Mouse (Mus musculus): Measurements from ENCODE around the gene Zmym1. TPM values are rescaled to one million over a fixed set of nuclear protein-coding genes. Genes with fewer than 3 reads are reported as not detected.
A peak's percentile ranks its signal among the peaks of the same experiment; 100 is the strongest.
"Not testable (repeated sequence)": the region's sequence is repeated elsewhere in the genome, so short reads cannot be mapped to it uniquely, and the experiment has no call there.

Gene Zmym1
- polyA plus RNA-seq, 1 experiment: 0.39 TPM

DNA sequence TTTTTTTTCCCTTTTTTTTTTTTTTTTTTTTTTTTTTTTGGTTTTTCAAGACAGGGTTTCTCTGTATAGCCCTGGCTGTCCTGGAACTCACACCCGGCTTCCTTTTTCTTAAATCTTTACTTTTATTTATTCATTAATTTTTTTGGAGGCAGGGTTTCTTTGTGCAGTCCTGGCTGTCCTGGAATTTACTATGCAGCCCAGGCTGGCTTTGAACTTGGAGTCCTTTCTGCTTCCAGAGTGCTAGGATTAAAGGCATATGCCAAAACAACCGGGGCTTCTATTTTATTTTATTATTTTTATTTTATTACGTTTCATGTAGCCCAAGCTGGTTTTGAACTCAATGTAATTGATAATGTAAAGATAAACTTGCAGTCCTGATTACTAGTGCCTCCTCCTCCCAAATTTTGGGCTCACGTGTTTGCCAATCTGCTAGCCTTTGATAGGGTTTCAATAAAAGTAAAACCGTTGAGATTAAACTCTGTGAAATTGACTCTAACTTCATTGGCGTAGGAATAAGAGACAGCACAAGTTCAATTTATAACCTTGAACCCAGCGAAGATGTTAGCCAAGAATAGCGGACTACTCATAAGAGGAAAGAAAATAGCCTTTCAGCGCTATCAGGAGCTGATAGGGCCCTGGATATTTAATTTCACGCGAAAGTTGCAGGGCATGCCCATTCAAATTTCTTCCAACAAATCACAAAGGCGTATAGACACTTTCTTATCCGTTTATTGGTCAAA, 40.4 kb downstream of the Zmym1 start:
- WGBS: 9% methylated on average over 13 of the region's 13 CpGs
- H3K27me3 ChIP-seq (ENCODE audit: control insufficient read depth, insufficient read depth, low read length): no peaks in the 10 kb centered on the region
- no peak overlapping the region for H3K27ac ChIP-seq (ENCODE audit: insufficient read depth, low read depth, low read length)
- TF ChIP-seq POLR2A (IDR thresholded peaks at IDR 0.05; ENCODE audit: low read depth, low read length) (no peak), CTCF (IDR thresholded peaks at IDR 0.05; ENCODE audit: extremely low read depth, insufficient read length, insufficient replicate concordance, low read depth, low read length) (no peak)
- H3K4me3 ChIP-seq (ENCODE audit: low read depth, low read length): no peak overlapping the region
- no peaks in the 10 kb centered on the region for H3K4me1 ChIP-seq (ENCODE audit: control insufficient read depth, insufficient read depth, insufficient read length, low read length)
- peaks cover 14% of the 10 kb centered on the region for H3K36me3 ChIP-seq (ENCODE audit: control insufficient read depth, insufficient read depth, low read length)

- H3K4me1 ChIP-seq (ENCODE audit: control insufficient read depth, insufficient read depth, insufficient read length, low read length): no peaks in the 10 kb centered on the region
- TF ChIP-seq CTCF (IDR thresholded peaks at IDR 0.05; ENCODE audit: extremely low read depth, insufficient read length, insufficient replicate concordance, low read depth, low read length) (no peak), POLR2A (IDR thresholded peaks at IDR 0.05; ENCODE audit: low read depth, low read length) (no peak)
- WGBS: 61% methylated on average over 4 of the region's 4 CpGs
Observed at GRCm38 (mm10) chr4:127016366-127016765, 44.6 kb downstream of the Zmym1 start.

DNA sequence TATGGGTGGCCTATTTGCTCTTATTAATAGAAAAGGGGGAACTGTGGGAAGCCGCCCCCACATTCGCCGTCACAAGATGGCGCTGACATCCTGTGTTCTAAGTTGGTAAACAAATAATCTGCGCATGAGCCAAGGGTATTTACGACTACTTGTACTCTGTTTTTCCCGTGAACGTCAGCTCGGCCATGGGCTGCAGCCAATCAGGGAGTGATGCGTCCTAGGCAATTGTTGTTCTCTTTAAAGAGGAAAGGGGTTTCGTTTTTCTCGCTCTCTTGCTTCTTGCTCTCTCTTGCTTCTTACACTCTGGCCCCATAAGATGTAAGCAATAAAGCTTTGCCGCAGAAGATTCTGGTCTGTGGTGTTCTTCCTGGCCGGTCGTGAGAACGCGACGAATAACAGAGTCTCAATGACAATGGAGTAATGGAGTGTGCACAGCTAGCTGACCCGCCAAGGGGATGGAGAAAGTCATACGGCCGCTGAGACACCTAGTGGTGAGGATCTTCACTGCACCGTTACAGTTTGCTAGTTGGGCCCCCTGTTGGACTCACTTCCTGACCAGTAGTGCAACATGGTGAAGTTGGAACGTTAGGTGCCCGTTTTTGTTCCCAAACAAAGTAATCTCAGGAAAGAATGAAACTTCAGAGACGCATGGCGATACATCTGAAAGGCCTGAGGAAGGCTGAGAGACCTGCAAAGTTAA, 45.5 kb downstream of the Zmym1 start:
- not testable (repeated sequence) for H3K4me1 ChIP-seq (ENCODE audit: control insufficient read depth, insufficient read depth, insufficient read length, low read length); H3K36me3 ChIP-seq (ENCODE audit: control insufficient read depth, insufficient read depth, low read length); H3K27me3 ChIP-seq (ENCODE audit: control insufficient read depth, insufficient read depth, low read length)
- TF ChIP-seq CTCF (IDR thresholded peaks at IDR 0.05; ENCODE audit: extremely low read depth, insufficient read length, insufficient replicate concordance, low read depth, low read length): peak; percentile 76; the same call in 1 of the 2 replicates
- Histone ChIP-seq H3K4me3 (ENCODE audit: low read depth, low read length) (peak overlapping the region; percentile 54), H3K27ac (ENCODE audit: insufficient read depth, low read depth, low read length) (peak overlapping the region; percentile 74)
- 22% methylated on average over 14 of the region's 26 CpGs for WGBS

More at GRCm38 (mm10) chr4:127016366-127016765, 44.6 kb downstream of the Zmym1 start:
- Histone ChIP-seq H3K27me3 (ENCODE audit: control insufficient read depth, insufficient read depth, low read length) (no peaks in the 10 kb centered on the region), H3K36me3 (ENCODE audit: control insufficient read depth, insufficient read depth, low read length) (no peaks in the 10 kb centered on the region), H3K27ac (ENCODE audit: insufficient read depth, low read depth, low read length) (no peak overlapping the region), H3K4me3 (ENCODE audit: low read depth, low read length) (no peak overlapping the region)

- Histone ChIP-seq H3K36me3 (ENCODE audit: control insufficient read depth, insufficient read depth, low read length) (no peaks in the 10 kb centered on the region), H3K27me3 (ENCODE audit: control insufficient read depth, insufficient read depth, low read length) (0 out of 2 replicates have a peak, but pooled peaks cover 3% of the 10 kb centered on the region), H3K27ac (ENCODE audit: insufficient read depth, low read depth, low read length) (no peak overlapping the region), H3K4me1 (ENCODE audit: control insufficient read depth, insufficient read depth, insufficient read length, low read length) (no peaks in the 10 kb centered on the region), H3K4me3 (ENCODE audit: low read depth, low read length) (no peak overlapping the region)
- WGBS: 29% methylated on average over 25 of the region's 25 CpGs
- no peak for TF ChIP-seq CTCF (IDR thresholded peaks at IDR 0.05; ENCODE audit: extremely low read depth, insufficient read length, insufficient replicate concordance, low read depth, low read length)
- TF ChIP-seq POLR2A (IDR thresholded peaks at IDR 0.05; ENCODE audit: low read depth, low read length): no peak
Observed at GRCm38 (mm10) chr4:127005113-127005936, 55.6 kb downstream of the Zmym1 start.

DNA sequence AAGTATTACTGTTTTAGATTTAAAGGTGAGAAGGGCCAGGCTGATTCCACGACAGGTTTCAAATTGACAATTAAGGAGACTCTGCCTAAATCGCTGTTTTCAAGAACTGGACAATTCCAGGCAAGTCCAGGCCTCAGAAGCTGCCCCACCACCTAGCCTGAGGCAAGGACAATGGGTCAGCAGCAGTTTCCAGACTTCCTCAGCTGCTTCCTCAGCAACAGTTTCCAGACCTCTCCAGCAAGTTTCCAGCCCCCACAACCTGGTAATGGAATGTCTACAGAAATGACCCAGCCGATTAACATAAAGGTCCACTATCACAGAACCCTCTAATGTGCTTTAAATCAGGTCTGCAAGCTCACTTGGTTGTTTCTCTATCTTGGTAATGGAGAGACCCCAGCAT, 56.6 kb downstream of the Zmym1 start:
- no peak for TF ChIP-seq CTCF (IDR thresholded peaks at IDR 0.05; ENCODE audit: extremely low read depth, insufficient read length, insufficient replicate concordance, low read depth, low read length)
- no peak for TF ChIP-seq POLR2A (IDR thresholded peaks at IDR 0.05; ENCODE audit: low read depth, low read length)
- Histone ChIP-seq H3K27me3 (ENCODE audit: control insufficient read depth, insufficient read depth, low read length) (0 out of 2 replicates have a peak, but pooled peaks cover 3% of the 10 kb centered on the region), H3K4me1 (ENCODE audit: control insufficient read depth, insufficient read depth, insufficient read length, low read length) (no peaks in the 10 kb centered on the region), H3K36me3 (ENCODE audit: control insufficient read depth, insufficient read depth, low read length) (no peaks in the 10 kb centered on the region), H3K4me3 (ENCODE audit: low read depth, low read length) (no peak overlapping the region), H3K27ac (ENCODE audit: insufficient read depth, low read depth, low read length) (no peak overlapping the region)
- 79% methylated on average over 3 of the region's 3 CpGs for WGBS

DNA sequence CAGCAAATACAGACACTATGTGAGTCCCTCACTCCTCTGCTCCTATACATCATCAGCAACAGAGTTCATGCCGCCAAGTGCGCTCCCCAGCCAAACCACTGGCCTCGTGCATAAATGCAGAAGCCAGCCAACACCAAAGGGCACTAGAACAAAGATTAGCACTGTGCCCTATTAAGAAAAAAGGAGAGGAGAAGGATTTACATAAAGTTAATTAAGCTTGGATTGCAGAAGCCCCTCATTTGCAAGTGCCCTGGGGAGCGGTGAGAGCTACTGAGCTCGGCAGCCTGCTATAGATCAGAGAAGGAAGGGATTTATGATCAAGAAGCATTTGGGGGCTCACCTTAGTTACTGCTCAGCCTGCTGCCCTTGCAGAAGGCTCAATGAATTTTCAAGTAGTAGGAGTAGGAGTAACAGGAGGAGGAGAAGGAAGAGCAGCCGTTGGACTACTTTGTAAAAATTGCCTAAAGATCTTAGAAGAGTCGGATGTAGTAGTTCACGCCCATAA, 60.3 kb downstream of the Zmym1 start:
- WGBS: 63% methylated on average over 8 of the region's 8 CpGs
- Histone ChIP-seq H3K27me3 (ENCODE audit: control insufficient read depth, insufficient read depth, low read length) (0 out of 2 replicates have a peak, but pooled peaks cover under 1% of the 10 kb centered on the region), H3K27ac (ENCODE audit: insufficient read depth, low read depth, low read length) (no peak overlapping the region), H3K4me1 (ENCODE audit: control insufficient read depth, insufficient read depth, insufficient read length, low read length) (no peaks in the 10 kb centered on the region), H3K4me3 (ENCODE audit: low read depth, low read length) (no peak overlapping the region), H3K36me3 (ENCODE audit: control insufficient read depth, insufficient read depth, low read length) (no peaks in the 10 kb centered on the region)
- TF ChIP-seq POLR2A (IDR thresholded peaks at IDR 0.05; ENCODE audit: low read depth, low read length) (no peak), CTCF (IDR thresholded peaks at IDR 0.05; ENCODE audit: extremely low read depth, insufficient read length, insufficient replicate concordance, low read depth, low read length) (no peak)

DNA sequence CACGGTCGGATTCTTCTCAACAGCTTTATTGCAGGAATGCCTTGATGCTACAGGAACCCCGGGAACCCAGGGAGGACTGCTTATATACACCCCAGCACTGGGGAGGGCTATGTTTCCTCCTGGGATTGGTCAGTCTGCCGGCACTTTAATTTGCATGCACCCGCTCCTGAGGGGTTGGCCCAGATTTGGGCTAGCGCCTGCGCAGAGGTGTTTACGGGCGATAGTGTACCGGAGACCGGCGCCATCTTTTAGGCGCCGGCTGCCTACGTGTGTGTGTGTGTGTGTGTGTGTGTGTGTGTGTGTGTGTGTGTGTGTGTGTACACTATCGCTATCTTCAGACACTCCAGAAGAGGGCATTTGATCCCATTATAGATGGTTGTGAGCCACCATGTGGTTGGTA, 61.6 kb downstream of the Zmym1 start:
- not testable (repeated sequence) for H3K4me1 ChIP-seq (ENCODE audit: control insufficient read depth, insufficient read depth, insufficient read length, low read length); H3K4me3 ChIP-seq (ENCODE audit: low read depth, low read length); H3K36me3 ChIP-seq (ENCODE audit: control insufficient read depth, insufficient read depth, low read length); H3K27me3 ChIP-seq (ENCODE audit: control insufficient read depth, insufficient read depth, low read length); H3K27ac ChIP-seq (ENCODE audit: insufficient read depth, low read depth, low read length)
- 94% methylated on average over 16 of the region's 16 CpGs for WGBS

Other genes with a start within 250 kb of the Zmym1 start
- 0.19 and 0.74 TPM in 2 replicates for gene Zmym4, start 93.0 kb downstream of the Zmym1 start, polyA plus RNA-seq (2012; rRNA removed)
- 31.5 and 47.9 TPM in 2 replicates for gene Sfpq, start 39.8 kb downstream of the Zmym1 start, polyA plus RNA-seq (2012; rRNA removed)
- gene Zmym6, start 16.2 kb upstream of the Zmym1 start, polyA plus RNA-seq (2012; rRNA removed): 0.76 and 1.1 TPM in 2 replicates
- 5.7 and 15.6 TPM in 2 replicates for gene Tmem35b, start 62.5 kb upstream of the Zmym1 start, polyA plus RNA-seq (2012; rRNA removed)
- gene Dlgap3, start 108.1 kb upstream of the Zmym1 start, polyA plus RNA-seq (2012; rRNA removed): 0.47 and 0.75 TPM in 2 replicates
- gene Smim12, start 182.6 kb upstream of the Zmym1 start, polyA plus RNA-seq (2012; rRNA removed): 13.4 and 18.1 TPM in 2 replicates

Measured in small intestine, adult 2 months (tissue).